In the genomic region with DNA sequence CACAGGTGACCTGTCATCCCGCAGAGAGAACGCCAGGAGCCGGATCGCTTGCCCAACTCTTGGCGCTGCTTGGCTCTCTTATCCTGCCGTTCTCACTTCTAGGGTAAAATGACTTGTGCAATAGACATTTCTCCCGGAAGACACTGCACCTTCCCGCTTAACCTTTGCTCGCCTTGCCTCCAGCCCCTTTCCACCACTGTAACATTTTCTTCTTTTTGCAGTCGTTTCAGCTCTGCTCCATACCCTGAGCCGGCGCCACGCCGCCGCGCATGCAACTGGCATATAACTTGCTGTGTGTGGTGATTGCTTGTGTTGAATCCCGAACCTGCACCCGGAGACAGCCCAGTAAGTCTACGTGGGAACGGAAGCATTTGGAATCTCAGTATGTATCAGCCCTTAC, we compare ENCODE assay signal across 7 mouse cellular contexts. TPM values are rescaled to one million over a fixed set of nuclear protein-coding genes. Genes with fewer than 3 reads are reported as not detected.
DNase-seq lines count a peak whose midpoint lies in the region; ATAC-seq and TF ChIP-seq lines count a peak whose summit lies in the region.

No protein-coding gene starts in this region.

- H3K9me3 ChIP-seq in liver, embryonic 15.5 days (replicated peaks) = no peaks in the 10 kb centered on the region

- no peak for TF ChIP-seq CTCF in spleen, adult 2 months (IDR thresholded peaks at IDR 0.05; ENCODE audit: extremely low read depth, insufficient read depth, insufficient read length, insufficient replicate concordance)
- no peak for TF ChIP-seq CTCF in olfactory bulb, adult 2 months (IDR thresholded peaks at IDR 0.05; ENCODE audit: insufficient read depth, low read depth, low read length)

- H3K4me2 ChIP-seq in liver, embryonic 15.5 days = peak overlapping the region; percentile 77

- H3K27ac ChIP-seq in spleen, adult 2 months (ENCODE audit: insufficient read depth, low read length) = peak overlapping the region; percentile 95
- peak overlapping the region; percentile 62 for H3K27ac ChIP-seq in brown adipose tissue, adult 24 weeks (replicated peaks; ENCODE audit: low read depth, low read length)
- H3K27ac ChIP-seq in liver, embryonic 15.5 days (replicated peaks) = peak overlapping the region; percentile 83
- no peak overlapping the region for H3K27ac ChIP-seq in olfactory bulb, adult 2 months (ENCODE audit: insufficient read depth, low read depth, low read length)

- peaks cover 16% of the 10 kb centered on the region; the same call in 1 of the 2 replicates for H3K4me1 ChIP-seq in spleen, adult 2 months (ENCODE audit: control insufficient read depth, insufficient read depth, insufficient read length)
- H3K4me1 ChIP-seq in brown adipose tissue, adult 24 weeks (ENCODE audit: control insufficient read depth, insufficient read depth, insufficient read length, low read length) = peaks cover 12% of the 10 kb centered on the region; the same call in 1 of the 2 replicates
- H3K4me1 ChIP-seq in liver, embryonic 15.5 days (replicated peaks) = peaks cover 20% of the 10 kb centered on the region
- 0 out of 2 replicates have a peak, but pooled peaks cover 2% of the 10 kb centered on the region for H3K4me1 ChIP-seq in olfactory bulb, adult 2 months (ENCODE audit: control insufficient read depth, insufficient read depth, low read length)

- peak overlapping the region; percentile 82 for H3K9ac ChIP-seq in liver, embryonic 15.5 days

- H3K36me3 ChIP-seq in spleen, adult 2 months (ENCODE audit: control insufficient read depth, insufficient read depth, low read length) = peaks cover 19% of the 10 kb centered on the region
- peaks cover 20% of the 10 kb centered on the region for H3K36me3 ChIP-seq in liver, embryonic 15.5 days (replicated peaks)

- H3K27me3 ChIP-seq in spleen, adult 2 months (ENCODE audit: control insufficient read depth, insufficient read depth, low read length) = no peaks in the 10 kb centered on the region
- no peaks in the 10 kb centered on the region for H3K27me3 ChIP-seq in liver, embryonic 15.5 days

- intact Hi-C loops in gastrocnemius, postnatal 14 days (cut with DNase I; ENCODE audit: low total_unique reads) = no loop called here

- TF ChIP-seq POLR2A in spleen, adult 2 months (IDR thresholded peaks at IDR 0.05; ENCODE audit: low read depth, low read length) = no peak
- TF ChIP-seq POLR2A in olfactory bulb, adult 2 months (IDR thresholded peaks at IDR 0.05; ENCODE audit: insufficient read depth, low read depth, low read length) = no peak

- no peak for DNase-seq in spleen, adult 2 months (ENCODE audit: low read depth in 1 of 2, low spot score in 2 of 2)
- no peak for DNase-seq in spleen, adult 18-20 months
- DNase-seq in gastrocnemius, postnatal 14 days = no peak

- under 1% methylated on average over 20 of the region's 20 CpGs for WGBS in spleen, adult 2 months
- under 1% methylated on average over 20 of the region's 20 CpGs for WGBS in liver, embryonic 15.5 days (ENCODE audit: insufficient replicate concordance)
- WGBS in olfactory bulb, adult 2 months = under 1% methylated on average over 20 of the region's 20 CpGs

- peak overlapping the region; percentile 96 for H3K4me3 ChIP-seq in spleen, adult 2 months (ENCODE audit: extremely low read depth, insufficient read depth, insufficient read length)
- H3K4me3 ChIP-seq in brown adipose tissue, adult 24 weeks (ENCODE audit: insufficient read depth, low read depth, low read length) = peak overlapping the region; percentile 85
- peak overlapping the region; percentile 96 for H3K4me3 ChIP-seq in liver, embryonic 15.5 days (replicated peaks)
- H3K4me3 ChIP-seq in olfactory bulb, adult 2 months (ENCODE audit: insufficient read depth, low read depth, low read length) = peak overlapping the region; percentile 75

- peak; percentile 41 for ATAC-seq in granulocyte monocyte progenitor cell, adult 5-6 weeks (replicated peaks; ENCODE audit: poor library complexity, severe bottlenecking)
- peak; percentile 13 for ATAC-seq in liver, embryonic 15.5 days (ENCODE audit: insufficient read depth)

RNA-seq across cellular contexts. Expression of a gene that starts 0.5 kb away (rescaled TPM):
- polyA plus RNA-seq in spleen, adult 2 months (2012; rRNA removed) = 95.0 and 182 TPM in 2 replicates
- 46.2 and 49.0 TPM in 2 replicates for polyA plus RNA-seq in brown adipose tissue, adult 24 weeks (2012; ENCODE audit: insufficient read depth, insufficient read length, missing spikeins)
- 34.7 and 65.5 TPM in 2 replicates for total RNA-seq in granulocyte monocyte progenitor cell, adult 5-6 weeks (2014; fragmentation: Nextera tagmentation)
- total RNA-seq in granulocyte monocyte progenitor cell, adult 5-6 weeks (2017) = 51.1 and 52.7 TPM in 2 replicates
- 24.0 and 26.0 TPM in 2 replicates for polyA plus RNA-seq in liver, embryonic 15.5 days (2015; fragmentation: Nextera tagmentation; extraction: Ambion mirVana)
- polyA plus RNA-seq in olfactory bulb, adult 2 months (2012; ENCODE audit: insufficient read depth, insufficient read length, low replicate concordance, missing spikeins) = not detected in 2 replicates
- total RNA-seq in gastrocnemius, postnatal 14 days (2021) = 10 to 100 TPM; 11.5 to 11.9 TPM
